In the genomic region with DNA sequence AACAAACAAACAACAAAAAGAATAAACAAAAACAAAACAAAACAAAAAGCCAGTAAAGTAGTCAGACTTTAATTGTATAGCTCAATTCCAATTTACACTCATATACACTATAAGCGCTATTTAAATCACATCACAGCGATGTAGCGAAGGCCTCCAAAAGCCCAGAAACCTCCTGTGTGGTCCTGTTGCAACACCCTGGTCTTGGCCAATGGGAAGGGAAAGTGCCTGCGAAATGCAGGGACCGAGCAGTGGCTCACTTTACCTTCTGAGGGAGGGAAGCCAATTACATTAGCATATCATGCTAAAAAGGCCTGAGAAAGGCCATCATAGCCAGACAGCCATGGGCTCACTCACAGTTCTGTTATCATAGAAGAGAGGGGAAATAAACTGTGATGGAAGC, we compare ENCODE assay signal across 15 mouse cellular contexts. TPM values are rescaled to one million over a fixed set of nuclear protein-coding genes. Genes with fewer than 3 reads are reported as not detected.
"Had no signal": no experiment of that assay in that cellular context is flagged by ENCODE, and none has a peak within 500 bp of the region (broad histone marks: within the 10 kb centered on the region; RNA-seq: fewer than 3 reads in every experiment).

No protein-coding gene starts in this region.

- DNase-seq: kidney, adult 2 months; kidney, postnatal 36 days; layer of hippocampus, adult 9-11 months; layer of hippocampus, postnatal 36 days; lung, postnatal 10 days; right cerebral cortex, adult 18-20 months; right cerebral cortex, postnatal 25 days; thymus, postnatal 4 days had no signal

- H3K4me2 ChIP-seq: kidney, embryonic 15.5 days; limb, embryonic 15.5 days; liver, embryonic 12.5 days; neural tube, embryonic 15.5 days had no signal

- H3K27me3 ChIP-seq: kidney, embryonic 15.5 days; limb, embryonic 15.5 days; liver, embryonic 12.5 days; neural tube, embryonic 15.5 days had no signal

- H3K36me3 ChIP-seq: kidney, embryonic 15.5 days; limb, embryonic 15.5 days; liver, embryonic 12.5 days; neural tube, embryonic 15.5 days had no signal

- H3K4me3 ChIP-seq: kidney, embryonic 15.5 days; limb, embryonic 15.5 days; liver, embryonic 12.5 days; myocyte; neural tube, embryonic 15.5 days had no signal

- H3K4me1 ChIP-seq: limb, embryonic 15.5 days; liver, embryonic 12.5 days; neural tube, embryonic 15.5 days had no signal

- H3K9me3 ChIP-seq: kidney, embryonic 15.5 days; limb, embryonic 15.5 days; liver, embryonic 12.5 days; neural tube, embryonic 15.5 days had no signal

- H3K27ac ChIP-seq: kidney, embryonic 15.5 days; limb, embryonic 15.5 days; liver, embryonic 12.5 days; neural tube, embryonic 15.5 days had no signal

- H3K9ac ChIP-seq: kidney, embryonic 15.5 days; limb, embryonic 15.5 days; liver, embryonic 12.5 days; neural tube, embryonic 15.5 days had no signal

- ATAC-seq: intestine, embryonic 16.5 days; liver, embryonic 12.5 days had no signal

RNA-seq across cellular contexts. Expression of a gene that starts 14.5 kb away (rescaled TPM):
- polyA plus RNA-seq: myocyte; small intestine, adult 2 months had no signal
